Mouse (Mus musculus) brown adipose tissue, adult 24 weeks (tissue): ENCODE measurements around the gene Hkdc1. TPM values are rescaled to one million over a fixed set of nuclear protein-coding genes. Genes with fewer than 3 reads are reported as not detected.

Experiments
- H3K27ac ChIP-seq: fragments of 200-500 bp; replicated peaks from 2 replicates; pipeline ENCODE4 v1.5.1; 2012; ENCODE audit warnings: low read depth, mild to moderate bottlenecking, low read length
- H3K4me1 ChIP-seq: fragments of 200-500 bp; 2 replicates; pipeline ENCODE4 v1.6.1; 2012; ENCODE audit warnings: low read length, mixed read lengths; ENCODE audit not compliant: control insufficient read depth, insufficient read depth, insufficient read length
- H3K4me3 ChIP-seq: fragments of 200-500 bp; 2 replicates; pipeline ENCODE4 v1.5.1; 2012; ENCODE audit warnings: low read depth, mild to moderate bottlenecking, low read length, moderate library complexity; ENCODE audit not compliant: insufficient read depth
- polyA plus RNA-seq: library from polyadenylated mRNA; stranded (reverse); fragments of >200 nt; gene quantifications from 2 replicates; pipeline ENCODE4 v1.2.4, GENCODE M21; 2012; ENCODE audit not compliant: missing spikeins, insufficient read depth, insufficient read length

Hkdc1 gene
- polyA plus RNA-seq, 1 experiment: not detected

GRCm38 (mm10) chr10:62340991-62341390 is 81.3 kb downstream of the Hkdc1 start:
- peak overlapping the region; percentile 70 for H3K4me3 ChIP-seq
- H3K27ac ChIP-seq: peak overlapping the region; percentile 87
- H3K4me1 ChIP-seq: peaks cover 17% of the 10 kb centered on the region

- Histone ChIP-seq H3K27ac (peak overlapping the region; percentile 87), H3K4me3 (peak overlapping the region; percentile 70), H3K4me1 (peaks cover 22% of the 10 kb centered on the region)
Measured at GRCm38 (mm10) chr10:62340095-62340731, 82.1 kb downstream of the Hkdc1 start.

DNA sequence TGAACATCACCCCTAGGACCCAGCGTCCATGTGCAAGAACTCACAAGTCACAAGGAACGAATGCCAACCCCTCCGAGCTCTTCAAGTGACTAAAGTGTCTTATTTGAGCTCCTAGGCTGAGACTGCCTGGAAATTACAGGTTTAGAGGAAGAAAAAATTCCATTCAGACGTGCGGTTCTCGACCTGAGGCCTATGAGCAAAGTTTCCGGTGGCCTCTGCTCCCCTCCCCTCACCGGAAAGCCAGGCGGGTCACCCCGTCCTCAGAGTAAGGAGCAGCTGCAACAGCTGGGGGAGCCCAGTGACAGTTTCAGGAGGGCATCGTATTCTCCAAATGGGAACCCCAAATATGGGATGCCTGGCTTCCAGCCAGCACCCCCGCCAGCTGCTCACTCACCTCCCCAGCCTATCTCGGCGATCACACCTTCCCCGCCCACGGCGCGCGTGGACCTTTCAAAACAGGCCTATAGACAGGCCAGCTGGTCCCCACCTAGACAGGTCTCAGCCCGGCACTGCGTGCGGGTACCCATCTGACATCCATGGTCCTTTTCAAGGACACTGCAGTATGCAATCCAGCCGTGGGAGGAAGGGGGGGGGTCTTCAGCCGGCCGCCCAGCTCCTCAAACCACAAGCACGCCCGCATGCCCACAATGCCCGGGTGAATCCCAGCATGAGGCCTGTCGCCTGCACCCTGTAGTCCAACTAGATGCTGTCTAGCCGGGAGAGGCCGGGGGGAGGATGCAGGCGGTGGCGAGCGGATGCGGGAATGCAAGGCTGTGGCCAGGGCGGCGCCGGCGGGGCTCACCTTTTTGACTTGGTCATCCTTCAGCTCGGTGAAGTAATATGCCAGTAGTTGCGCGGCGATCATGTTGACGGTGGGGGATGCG is 82.8 kb downstream of the Hkdc1 start:
- Histone ChIP-seq H3K4me1 (peaks cover 22% of the 10 kb centered on the region), H3K27ac (peak overlapping the region; percentile 82), H3K4me3 (peak overlapping the region; percentile 70)

DNA sequence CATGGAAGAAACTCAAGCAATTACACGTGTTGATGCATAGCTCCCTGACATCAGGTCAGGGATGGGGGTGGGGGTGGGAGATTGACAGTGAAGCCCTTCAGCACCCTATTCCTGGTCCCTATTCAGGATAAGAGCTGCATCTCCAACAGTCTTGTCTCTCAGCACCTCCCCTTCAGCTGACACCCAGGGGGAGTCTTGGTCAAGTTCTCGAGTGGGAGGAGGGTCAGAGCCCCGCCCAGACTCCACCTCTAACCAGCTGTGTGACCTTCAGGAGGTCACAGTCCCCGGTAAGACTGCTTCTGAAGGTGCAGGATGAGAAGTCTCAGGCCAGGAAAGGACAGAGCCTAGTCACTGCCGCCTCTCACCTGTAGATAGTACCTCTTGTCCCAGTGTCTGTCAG is 83.7 kb downstream of the Hkdc1 start:
- Histone ChIP-seq H3K4me1 (peaks cover 22% of the 10 kb centered on the region), H3K4me3 (peak overlapping the region; percentile 70), H3K27ac (peak overlapping the region; percentile 82)

DNA sequence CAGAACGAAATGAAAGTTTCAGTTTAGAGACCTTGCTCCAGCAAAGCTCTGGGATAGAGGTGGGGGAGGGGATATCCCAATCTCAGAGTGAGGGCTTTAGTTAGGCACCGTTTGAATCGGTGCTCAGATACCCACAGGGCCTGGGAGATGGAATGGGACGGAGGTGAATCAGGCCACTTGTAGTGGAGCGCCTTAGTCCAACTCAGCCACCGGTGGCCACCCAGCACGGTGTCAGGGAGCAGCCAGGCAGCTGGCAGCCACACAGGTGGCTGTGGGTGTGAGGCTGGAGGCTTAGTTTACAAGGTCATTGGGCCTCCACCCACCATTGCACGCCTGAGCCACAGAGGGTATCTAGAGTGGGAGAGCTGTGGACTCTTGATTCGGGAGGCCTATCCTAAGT is 84.1 kb downstream of the Hkdc1 start:
- Histone ChIP-seq H3K4me1 (peaks cover 22% of the 10 kb centered on the region), H3K4me3 (peak overlapping the region; percentile 70), H3K27ac (peak overlapping the region; percentile 82)

- H3K4me1 ChIP-seq: peaks cover 26% of the 10 kb centered on the region
- peak overlapping the region; percentile 62 for H3K27ac ChIP-seq
- no peak overlapping the region for H3K4me3 ChIP-seq
Measured at GRCm38 (mm10) chr10:62336601-62337578, 85.4 kb downstream of the Hkdc1 start.

DNA sequence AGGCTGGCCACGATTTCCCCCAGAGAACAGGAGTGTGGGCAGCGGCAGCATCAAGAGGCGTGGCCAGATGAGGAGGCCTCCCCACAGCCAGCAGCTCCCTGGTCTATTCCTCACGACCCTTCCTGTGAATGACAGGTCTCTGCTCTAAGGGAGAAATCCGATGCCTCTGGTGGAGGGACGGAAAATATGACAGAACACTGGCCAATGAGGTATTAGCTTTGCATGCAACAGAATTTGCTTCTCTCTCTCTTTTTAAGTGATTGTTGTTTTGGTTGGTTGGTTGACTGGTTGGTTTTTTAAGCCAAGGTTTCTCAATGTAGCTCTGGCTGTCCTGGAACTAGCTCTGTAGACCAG is 86.9 kb downstream of the Hkdc1 start:
- Histone ChIP-seq H3K4me1 (peaks cover 25% of the 10 kb centered on the region), H3K4me3 (no peak overlapping the region), H3K27ac (no peak overlapping the region)

GRCm38 (mm10) chr10:62334686-62335422 is 87.4 kb downstream of the Hkdc1 start:
- no peak overlapping the region for H3K4me3 ChIP-seq
- H3K4me1 ChIP-seq: peaks cover 27% of the 10 kb centered on the region
- no peak overlapping the region for H3K27ac ChIP-seq

GRCm38 (mm10) chr10:62333269-62333668 is 89.0 kb downstream of the Hkdc1 start:
- Histone ChIP-seq H3K4me1 (peaks cover 22% of the 10 kb centered on the region), H3K4me3 (no peak overlapping the region), H3K27ac (no peak overlapping the region)

Other genes with a start within 250 kb of the Hkdc1 start
- gene Tspan15, start 191.2 kb downstream of the Hkdc1 start, polyA plus RNA-seq: 16.2 and 21.8 TPM in 2 replicates
- not detected in 2 replicates for gene Tacr2, start 170.1 kb downstream of the Hkdc1 start, polyA plus RNA-seq
- gene Hk1, start 42.6 kb downstream of the Hkdc1 start, polyA plus RNA-seq: 19.8 and 27.2 TPM in 2 replicates
- gene 4930507D05Rik, start 27.0 kb upstream of the Hkdc1 start, polyA plus RNA-seq: not detected in 2 replicates
- 46.3 and 62.1 TPM in 2 replicates for gene Supv3l1, start 27.2 kb upstream of the Hkdc1 start, polyA plus RNA-seq
- 46.9 and 61.9 TPM in 2 replicates for gene Vps26a, start 64.3 kb upstream of the Hkdc1 start, polyA plus RNA-seq
- gene Srgn, start 105.0 kb upstream of the Hkdc1 start, polyA plus RNA-seq: 48.5 and 88.7 TPM in 2 replicates
- 23.4 and 26.4 TPM in 2 replicates for gene Kif1bp, start 156.0 kb upstream of the Hkdc1 start, polyA plus RNA-seq
- 18.9 TPM in 2 replicates for gene Ddx21, start 179.8 kb upstream of the Hkdc1 start, polyA plus RNA-seq
- gene Ddx50, start 228.7 kb upstream of the Hkdc1 start, polyA plus RNA-seq: 79.1 and 95.4 TPM in 2 replicates